Mouse (Mus musculus) intestine, postnatal 0 days (tissue): ENCODE data around the gene Nfx1. TPM values are rescaled to one million over a fixed set of nuclear protein-coding genes. Genes with fewer than 3 reads are reported as not detected.
"Not testable (repeated sequence)": the region's sequence is repeated elsewhere in the genome, so short reads cannot be mapped to it uniquely, and the experiment has no call there.

Experiments used
- ATAC-seq: fragments of 200-750 bp; cut with Nextera tagmentation; 2 replicates; pipeline ENCODE4 v1.8.0; 2017; ENCODE audit warnings: mild to moderate bottlenecking, moderate TSS enrichment, moderate library complexity
- H3K27ac ChIP-seq: fragments of 300-500 bp; sonication (generic); 2 replicates; pipeline ENCODE4 v1.5.1; 2014; ENCODE audit warnings: mild to moderate bottlenecking, low read depth, low read length, moderate library complexity
- H3K27me3 ChIP-seq: fragments of 300-500 bp; sonication (generic); replicated peaks from 2 replicates; pipeline ENCODE4 v1.6.1; 2014; ENCODE audit warnings: low read length, mixed read lengths; ENCODE audit not compliant: control insufficient read depth, insufficient read depth
- H3K36me3 ChIP-seq: fragments of 300-500 bp; sonication (generic); 2 replicates; pipeline ENCODE4 v1.6.1; 2014; ENCODE audit warnings: mild to moderate bottlenecking, moderate library complexity; ENCODE audit not compliant: control insufficient read depth, insufficient read depth
- H3K4me1 ChIP-seq: fragments of 300-500 bp; sonication (generic); replicated peaks from 2 replicates; pipeline ENCODE4 v1.6.1; 2014; ENCODE audit warnings: antibody characterized with exemption, low read length, mixed read lengths; ENCODE audit not compliant: control insufficient read depth, insufficient read depth
- H3K4me2 ChIP-seq: fragments of 300-500 bp; sonication (generic); replicated peaks from 2 replicates; pipeline ENCODE4 v1.6.1; 2014; ENCODE audit warnings: low read depth, mild to moderate bottlenecking, moderate library complexity
- H3K4me3 ChIP-seq: fragments of 300-500 bp; sonication (generic); 2 replicates; pipeline ENCODE4 v1.5.1; 2014; ENCODE audit warnings: low read depth, low read length
- H3K9ac ChIP-seq: fragments of 300-500 bp; sonication (generic); 2 replicates; pipeline ENCODE4 v1.6.1; 2014; ENCODE audit warnings: mild to moderate bottlenecking, low read depth, low read length
- H3K9me3 ChIP-seq: fragments of 300-500 bp; sonication (generic); 2 replicates; pipeline ENCODE4 v1.6.1; 2016; ENCODE audit warnings: mixed run types; ENCODE audit not compliant: control insufficient read depth
- CTCF ChIP-seq: sonication (generic); IDR thresholded peaks from 2 replicates; pipeline ENCODE4 v1.5.1; 2016; ENCODE audit warnings: low read depth, mild to moderate bottlenecking, control low read depth, antibody characterized with exemption, moderate library complexity
- WGBS: fragments of 180-500 bp; shearing (Covaris S2); extraction: QIAGEN DNeasy Blood & Tissue Kit; methylation state at CpG from one replicate; pipeline ENCODE4 v1.1.7; 2014; 5-methylcytosine and 5-hydroxymethylcytosine counted together
- polyA plus RNA-seq: library from polyadenylated mRNA; unstranded; fragments of >200 nt; fragmentation: Nextera tagmentation; extraction: Ambion mirVana; gene quantifications from 2 replicates; pipeline ENCODE4 v1.2.1, GENCODE M21; 2015

The Nfx1 gene
- polyA plus RNA-seq = 25.9 and 27.9 TPM in 2 replicates

DNA sequence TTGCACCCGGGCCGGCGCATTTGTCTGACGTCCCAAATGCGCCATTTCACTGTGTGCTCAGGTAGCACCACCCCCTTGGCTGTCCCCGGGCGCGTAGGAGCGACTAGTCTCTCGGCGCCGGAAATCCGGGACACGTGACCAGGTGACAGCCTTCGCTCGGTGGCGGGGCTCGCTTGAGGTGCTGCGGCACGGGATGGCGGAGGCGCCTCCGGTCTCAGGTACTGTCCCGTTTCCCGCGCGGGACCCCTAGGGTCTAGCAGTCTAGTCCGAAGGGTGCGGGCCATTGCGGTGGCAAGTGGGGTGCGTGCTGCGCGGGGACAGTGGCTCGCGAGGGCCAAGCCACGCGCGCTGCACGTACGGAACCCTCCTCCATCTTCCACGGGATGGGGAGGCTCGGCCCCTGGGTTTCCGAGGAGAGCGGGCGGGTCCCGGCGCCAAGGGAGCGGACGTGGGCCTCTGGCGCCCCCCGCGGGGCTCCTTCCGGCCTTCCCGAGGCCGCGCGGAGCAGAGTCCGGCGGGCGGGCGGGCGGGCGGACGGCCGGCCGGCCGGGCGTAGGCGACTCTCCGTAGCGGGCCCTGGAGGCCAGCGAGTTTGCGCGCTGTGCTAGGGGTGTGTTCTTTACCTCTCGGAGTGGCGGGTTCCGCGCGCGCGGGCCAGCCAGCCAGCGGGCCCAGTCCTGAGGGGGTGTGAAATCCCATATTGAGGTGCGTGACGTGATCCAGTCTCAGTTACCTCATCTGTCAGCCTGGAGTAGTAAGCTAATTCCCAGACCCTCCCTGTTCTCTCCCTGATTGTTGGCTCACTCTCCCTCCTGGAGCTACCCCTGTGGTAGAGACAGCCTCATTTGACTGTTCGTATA is at the start of gene Nfx1:
Gene Nfx1 (plus strand): TSS at position 65 of the 860 bp plus-strand sequence.
- H3K9ac ChIP-seq = peak within 1 kb of the TSS; percentile 85
- H3K27me3 ChIP-seq = no peaks in the 10 kb centered on the region
- under 1% methylated on average over 82 of the region's 85 CpGs for WGBS
- H3K4me3 ChIP-seq = peak within 1 kb of the TSS; percentile 98
- peaks cover 9% of the 10 kb centered on the region for H3K36me3 ChIP-seq
- ATAC-seq = peak; percentile 93
- H3K4me2 ChIP-seq = peak within 1 kb of the TSS; percentile 79
- H3K9me3 ChIP-seq = no peaks in the 10 kb centered on the region
- TF ChIP-seq CTCF = no peak; the same call in 1 of the 2 replicates
- peak within 1 kb of the TSS; percentile 98 for H3K27ac ChIP-seq
- H3K4me1 ChIP-seq = 0 out of 2 replicates have a peak, but pooled peaks cover 6% of the 10 kb centered on the region

DNA sequence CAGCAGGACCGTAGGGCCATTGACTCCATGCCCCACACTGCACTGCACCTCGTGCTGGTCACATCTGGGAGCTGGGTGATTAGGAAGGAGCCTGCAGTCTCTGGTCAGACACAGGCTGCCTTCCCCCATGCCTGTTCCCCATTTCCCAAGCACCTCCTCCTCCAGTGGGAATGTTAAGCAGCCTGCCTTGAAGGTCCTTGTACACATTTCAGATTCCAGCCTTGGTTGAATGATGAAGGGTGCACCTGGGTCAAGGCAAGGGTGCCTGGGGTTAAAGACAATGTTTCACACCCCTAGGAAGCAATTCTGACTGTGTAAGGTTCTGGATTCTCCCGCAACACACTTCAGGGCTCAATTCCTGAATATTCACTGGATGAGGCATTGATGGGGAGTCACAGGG is 49.4 kb upstream of the Nfx1 start:
- no peak overlapping the region for H3K27ac ChIP-seq
- no peak for TF ChIP-seq CTCF
- H3K9me3 ChIP-seq = 0 out of 2 replicates have a peak, but pooled peaks cover 3% of the 10 kb centered on the region
- H3K36me3 ChIP-seq = no peaks in the 10 kb centered on the region
- ATAC-seq = no peak
- H3K4me2 ChIP-seq = no peak overlapping the region
- H3K4me3 ChIP-seq = no peak overlapping the region
- no peaks in the 10 kb centered on the region; the same call in 1 of the 2 replicates for H3K4me1 ChIP-seq
- H3K27me3 ChIP-seq = peaks cover 8% of the 10 kb centered on the region; the same call in 1 of the 2 replicates
- H3K9ac ChIP-seq = no peak overlapping the region
- 80% methylated on average over 3 of the region's 3 CpGs for WGBS

DNA sequence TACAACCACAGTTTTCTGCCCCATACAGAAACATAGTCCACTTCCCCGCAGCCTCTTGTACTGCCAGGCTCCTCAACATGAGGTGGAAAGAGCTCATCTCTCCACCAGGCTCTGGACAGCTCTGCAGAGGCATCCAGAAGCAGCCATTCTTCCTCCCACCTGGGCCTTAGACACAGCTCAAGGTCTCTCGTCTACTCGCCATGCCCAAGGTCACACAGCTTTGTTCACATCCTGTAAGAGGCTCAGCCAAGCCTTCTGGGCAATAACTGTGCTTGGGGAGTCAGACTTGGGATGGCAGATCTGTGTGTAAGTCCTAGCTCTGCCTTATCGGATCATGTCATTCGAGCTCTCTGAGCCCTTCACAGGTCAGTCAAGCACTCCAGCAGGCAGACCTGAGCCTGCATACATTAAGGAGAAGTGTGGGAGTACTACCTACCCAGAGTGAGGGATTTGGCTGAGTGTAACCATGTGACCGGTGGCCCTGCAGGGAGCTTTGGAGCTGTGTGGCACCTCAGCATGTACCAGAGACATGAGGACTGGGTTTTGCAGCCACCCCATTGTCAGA is 47.5 kb upstream of the Nfx1 start:
- Histone ChIP-seq H3K36me3 (no peaks in the 10 kb centered on the region), H3K4me2 (no peak overlapping the region), H3K9ac (no peak overlapping the region), H3K4me3 (no peak overlapping the region), H3K27me3 (no peaks in the 10 kb centered on the region), H3K27ac (no peak overlapping the region), H3K9me3 (0 out of 2 replicates have a peak, but pooled peaks cover 3% of the 10 kb centered on the region), H3K4me1 (no peaks in the 10 kb centered on the region; the same call in 1 of the 2 replicates)
- 73% methylated on average over 6 of the region's 6 CpGs for WGBS
- no peak for ATAC-seq
- no peak for TF ChIP-seq CTCF

DNA sequence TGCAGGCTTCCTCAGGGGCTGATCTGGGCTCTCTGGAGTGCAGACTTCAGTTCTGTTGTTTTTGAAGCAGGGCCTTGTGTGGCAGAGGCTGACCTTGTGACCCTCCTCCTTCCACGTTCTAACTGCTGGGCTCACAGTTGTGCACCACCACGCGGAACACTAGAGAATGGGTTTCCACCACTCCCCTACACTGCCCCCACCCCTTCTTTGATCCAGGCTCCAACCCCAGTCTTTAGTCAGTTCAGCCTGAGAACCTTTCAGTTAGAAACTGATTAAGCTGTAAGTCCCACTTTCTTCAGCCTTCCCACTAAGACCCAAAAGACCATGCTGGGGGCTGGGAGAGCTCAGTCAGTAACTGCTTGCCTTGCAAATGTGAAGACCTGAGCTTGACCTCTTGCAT is 45.1 kb upstream of the Nfx1 start:
- Histone ChIP-seq H3K4me1 (no peaks in the 10 kb centered on the region), H3K4me3 (no peak overlapping the region), H3K4me2 (no peak overlapping the region), H3K27me3 (no peaks in the 10 kb centered on the region), H3K9me3 (0 out of 2 replicates have a peak, but pooled peaks cover 3% of the 10 kb centered on the region), H3K36me3 (no peaks in the 10 kb centered on the region), H3K9ac (no peak overlapping the region), H3K27ac (no peak overlapping the region)
- 62% methylated on average over 3 of the region's 3 CpGs for WGBS
- no peak for TF ChIP-seq CTCF
- no peak for ATAC-seq

DNA sequence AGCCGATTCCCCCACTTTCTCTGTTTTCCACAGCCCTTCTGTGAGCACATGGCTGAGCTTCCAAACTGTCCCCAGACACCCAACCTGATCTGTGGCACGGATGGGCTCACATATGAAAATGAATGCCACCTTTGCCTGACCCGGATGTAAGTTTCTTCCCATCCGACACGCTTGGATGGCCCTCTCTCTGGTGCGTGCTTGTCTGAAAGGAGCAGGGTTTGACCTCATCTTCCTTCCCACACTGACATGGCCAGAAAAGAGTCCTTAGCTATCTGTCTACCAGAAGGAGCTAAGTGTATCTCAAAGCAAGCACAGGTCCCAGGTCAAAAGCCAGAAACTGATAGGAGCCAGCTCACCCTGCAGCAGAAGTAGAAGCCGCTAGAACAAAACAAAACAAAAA is 41.7 kb upstream of the Nfx1 start:
- no peak overlapping the region for H3K27ac ChIP-seq
- no peak for TF ChIP-seq CTCF

DNA sequence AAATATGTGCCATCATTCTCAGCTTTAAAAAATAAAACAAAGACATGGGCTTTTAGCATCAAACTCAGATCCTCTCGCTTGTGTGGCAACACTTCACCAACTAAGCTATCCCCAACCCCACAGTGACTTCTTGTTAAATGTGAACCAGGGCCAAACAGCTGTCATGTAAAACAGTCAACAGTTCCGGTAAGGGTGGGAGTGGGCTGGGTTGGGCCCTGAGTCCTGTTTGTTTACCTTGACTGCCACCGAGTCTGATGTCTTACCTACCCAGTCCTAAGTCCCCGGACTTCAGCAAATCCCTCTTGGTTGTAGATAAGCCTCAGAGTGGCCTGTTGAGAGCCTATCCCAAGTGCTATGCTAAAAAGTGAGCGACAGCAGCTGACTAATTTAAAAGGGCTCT is 37.0 kb upstream of the Nfx1 start:
- Histone ChIP-seq H3K4me2 (no peak overlapping the region), H3K36me3 (peaks cover 55% of the 10 kb centered on the region), H3K27ac (no peak overlapping the region), H3K4me3 (no peak overlapping the region), H3K9ac (no peak overlapping the region), H3K4me1 (no peaks in the 10 kb centered on the region), H3K27me3 (no peaks in the 10 kb centered on the region), H3K9me3 (no peaks in the 10 kb centered on the region)
- 62% methylated on average over 5 of the region's 5 CpGs for WGBS
- ATAC-seq = no peak
- no peak for TF ChIP-seq CTCF

More for the DNA sequence above, 41.7 kb upstream of the Nfx1 start:
- H3K4me3 ChIP-seq = no peak overlapping the region
- H3K9ac ChIP-seq = no peak overlapping the region
- ATAC-seq = no peak
- H3K4me1 ChIP-seq = no peaks in the 10 kb centered on the region
- WGBS = 86% methylated on average over 7 of the region's 7 CpGs
- 0 out of 2 replicates have a peak, but pooled peaks cover 3% of the 10 kb centered on the region for H3K9me3 ChIP-seq
- H3K36me3 ChIP-seq = peaks cover 18% of the 10 kb centered on the region
- H3K4me2 ChIP-seq = no peak overlapping the region
- no peaks in the 10 kb centered on the region for H3K27me3 ChIP-seq

DNA sequence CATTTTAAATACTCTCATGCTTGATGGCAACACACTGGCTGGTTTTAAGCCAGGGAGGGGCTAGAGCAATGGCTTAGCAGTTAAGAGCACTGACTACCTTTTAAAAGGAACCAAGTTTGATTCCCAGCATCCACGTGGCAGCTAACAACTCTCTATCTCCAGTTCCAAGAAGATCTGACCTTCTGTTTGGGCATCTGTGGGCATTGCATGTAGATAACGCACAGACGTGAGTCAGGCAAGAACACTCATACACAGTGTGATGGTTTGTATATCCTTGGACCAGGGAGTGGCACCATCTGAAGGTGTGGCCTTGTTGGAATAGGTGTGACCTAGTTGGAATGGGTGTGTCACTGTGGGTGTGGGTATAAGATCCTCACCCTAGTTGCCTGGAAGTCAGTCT is 36.3 kb upstream of the Nfx1 start:
- ATAC-seq, H3K9me3 ChIP-seq, H3K27ac ChIP-seq, H3K4me3 ChIP-seq, H3K27me3 ChIP-seq, H3K4me1 ChIP-seq, H3K9ac ChIP-seq, H3K4me2 ChIP-seq: not testable (repeated sequence)
- WGBS = 71% methylated on average over 3 of the region's 3 CpGs
- peaks cover 62% of the 10 kb centered on the region for H3K36me3 ChIP-seq
